Mouse (Mus musculus): ENCODE measurements around the gene Fbxo33.
"Not testable (repeated sequence)": the region's sequence is repeated elsewhere in the genome, so short reads cannot be mapped to it uniquely, and the experiment has no call there.

The Fbxo33 gene

DNA sequence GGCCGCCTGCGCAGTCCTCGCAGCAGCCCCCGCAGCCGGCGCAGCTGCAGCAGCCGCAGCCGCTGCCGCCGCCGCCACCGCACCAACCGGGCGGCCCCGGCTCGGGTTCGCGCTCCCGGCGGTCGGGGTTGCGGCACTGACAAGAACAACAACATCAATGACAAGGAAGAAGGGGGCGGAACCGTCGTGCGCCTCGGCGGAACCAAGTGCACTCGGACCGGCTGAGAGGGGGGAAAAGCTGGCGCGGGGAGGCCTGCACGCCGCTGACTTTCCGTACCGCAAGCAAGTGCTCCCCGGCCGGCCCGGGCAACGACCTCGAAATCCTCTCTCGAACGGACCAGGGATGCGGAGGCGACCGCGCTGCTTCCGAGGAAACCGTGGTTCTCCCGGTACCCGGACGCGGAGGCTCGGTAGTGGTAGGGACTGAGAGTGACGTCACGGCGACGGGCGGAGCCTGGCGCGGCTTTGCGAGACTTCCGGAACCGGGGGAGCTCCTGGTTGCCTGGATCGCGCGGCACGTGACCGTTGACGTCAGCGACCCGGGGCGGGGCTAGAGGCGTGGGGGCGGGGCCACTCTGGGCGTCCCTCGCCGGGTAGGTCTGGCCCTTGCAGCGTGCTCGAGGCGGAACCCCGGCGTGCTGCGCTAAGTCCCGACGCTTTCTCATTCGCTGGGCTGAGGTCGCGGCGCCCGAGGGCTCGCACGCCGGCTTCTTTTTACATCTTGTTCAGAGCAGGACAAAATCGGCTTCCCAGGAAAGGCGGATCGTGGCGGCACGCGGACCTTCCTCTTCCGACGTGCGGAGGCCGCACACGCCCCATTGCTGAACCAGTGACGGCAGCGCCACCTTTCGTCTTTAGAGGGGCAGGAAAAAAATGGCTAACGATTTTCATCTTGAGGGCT, at the start of gene Fbxo33:
TSS of gene Fbxo33 (minus strand) at position 401 of the 901 bp plus-strand sequence.
- peak; percentile 98 to 99 for DNase-seq

DNA sequence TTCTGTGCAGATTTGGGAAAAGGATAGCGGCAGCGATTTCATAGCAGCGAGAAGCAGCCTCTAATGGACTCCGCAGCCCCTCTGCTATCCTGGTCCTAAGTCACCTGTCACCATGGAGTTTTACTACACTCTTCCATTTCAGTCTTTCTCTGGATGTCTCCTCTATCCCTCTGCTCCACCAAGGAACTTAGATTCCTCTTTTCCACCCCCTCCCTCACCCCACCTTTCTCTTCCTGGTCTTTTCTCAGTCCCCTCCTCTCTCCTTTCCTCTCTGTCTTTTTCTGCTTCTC, 46.4 kb upstream of the Fbxo33 start:
- no peak for DNase-seq

DNA sequence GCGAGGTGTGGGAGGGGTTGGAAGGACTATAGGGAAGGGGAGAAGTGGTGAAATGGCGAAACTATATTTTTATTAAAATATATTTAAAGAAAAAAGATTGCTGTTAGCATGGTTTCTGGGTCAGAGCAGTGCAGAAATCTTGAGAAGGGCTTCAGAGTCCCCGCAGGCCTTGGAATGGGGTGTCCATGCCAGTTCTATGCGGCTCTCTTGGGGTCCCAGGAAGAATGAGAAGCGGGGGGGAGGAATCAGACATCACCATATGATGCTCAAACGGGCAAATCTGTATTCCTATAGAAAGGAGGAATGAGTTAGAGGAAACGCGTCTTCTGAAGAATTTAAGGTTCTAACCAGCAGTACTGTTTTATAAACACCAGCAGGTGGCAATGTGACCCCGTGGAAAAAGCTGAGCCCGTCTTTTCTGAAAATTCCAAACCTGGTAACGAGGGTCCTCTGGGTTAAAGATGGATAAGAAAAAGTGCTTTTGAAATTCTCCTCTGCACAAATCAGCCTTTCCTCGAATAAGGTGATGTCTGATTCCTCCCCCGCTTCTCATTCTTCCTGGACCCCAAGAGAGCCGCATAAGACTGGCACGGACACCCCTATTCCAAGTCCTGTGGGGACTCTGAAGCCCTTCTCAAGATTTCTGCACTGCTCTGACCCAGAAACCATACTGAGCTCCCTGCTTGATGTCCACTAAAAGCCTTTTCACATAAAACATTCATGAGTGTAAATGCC, 45.8 kb upstream of the Fbxo33 start:
- peak; percentile 29 to 57 for DNase-seq

DNA sequence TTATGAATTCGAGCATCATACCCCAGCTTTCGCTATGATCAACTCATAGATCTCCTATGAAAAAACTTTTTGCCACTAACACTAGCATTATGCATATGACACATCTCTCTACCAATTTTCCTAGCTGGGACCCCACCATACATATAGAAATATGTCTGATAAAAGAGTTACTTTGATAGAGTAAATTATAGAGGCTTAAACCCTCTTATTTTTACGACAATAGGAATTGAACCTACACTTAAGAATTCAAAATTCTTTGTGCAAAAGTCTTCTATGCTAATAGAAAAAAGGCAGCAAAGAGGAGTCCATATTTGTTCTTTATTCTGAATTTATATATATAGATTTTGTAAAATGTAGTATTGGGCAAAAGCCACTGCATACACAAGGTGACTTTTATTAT, 43.3 kb upstream of the Fbxo33 start:
- DNase-seq: no peak

DNA sequence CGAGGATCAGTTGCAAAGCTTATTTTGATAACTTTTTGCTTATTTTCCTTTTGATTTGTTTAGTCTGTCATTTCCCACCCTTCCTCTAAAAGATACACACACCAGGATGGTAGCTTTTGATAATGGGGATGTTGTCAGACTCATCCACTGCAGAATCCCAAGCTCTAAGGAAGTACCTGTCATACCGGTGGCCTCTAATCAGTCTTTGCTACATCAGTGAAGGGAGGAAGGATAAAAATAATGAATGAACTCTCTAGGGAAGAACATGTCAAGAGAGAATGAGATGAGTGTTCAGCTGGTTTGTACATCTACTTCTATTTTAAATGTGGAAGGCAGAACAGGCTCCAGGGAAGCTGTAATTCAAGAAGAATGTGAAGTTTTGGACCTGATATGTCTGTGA, 41.3 kb upstream of the Fbxo33 start:
- DNase-seq: no peak

DNA sequence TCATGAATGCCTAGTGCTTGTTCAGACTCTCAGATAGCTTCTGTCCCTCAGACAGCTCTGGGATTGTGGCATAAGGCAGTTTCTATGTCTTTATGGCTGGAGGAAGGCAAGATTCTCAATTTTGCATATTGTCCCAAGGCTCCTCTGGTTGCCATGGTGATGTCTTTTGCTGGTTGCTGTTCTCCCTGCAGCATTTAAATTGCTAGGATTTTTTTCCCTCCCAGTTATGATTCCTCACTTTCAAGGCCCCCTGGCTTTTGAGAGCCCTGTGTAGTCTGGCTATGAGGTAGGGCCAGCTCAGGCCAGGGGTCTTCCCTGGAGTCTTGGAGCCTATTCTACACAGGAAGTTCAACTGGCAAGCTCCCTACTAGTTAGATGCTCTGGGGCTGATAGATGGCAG, 40.8 kb upstream of the Fbxo33 start:
- no peak for DNase-seq

DNA sequence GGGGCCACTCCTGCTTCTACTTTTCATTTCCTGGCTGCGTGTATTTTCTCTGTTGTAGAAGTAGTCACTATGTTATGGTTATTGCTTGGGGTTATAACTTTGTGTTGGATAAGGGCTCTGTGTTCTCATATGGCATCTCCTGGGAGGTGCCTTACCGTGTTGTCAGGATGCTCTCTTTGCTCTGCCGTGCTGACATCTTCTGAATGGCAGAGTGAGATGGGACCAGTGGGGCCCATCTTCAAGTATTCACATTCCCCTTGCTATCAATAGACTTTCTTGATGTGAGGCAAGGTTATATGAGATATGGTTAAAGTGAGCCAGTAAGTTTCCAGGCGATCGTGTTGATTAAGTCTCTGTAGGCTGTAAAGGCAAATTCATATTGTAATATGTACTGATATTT, 39.5 kb upstream of the Fbxo33 start:
- no peak for DNase-seq

DNA sequence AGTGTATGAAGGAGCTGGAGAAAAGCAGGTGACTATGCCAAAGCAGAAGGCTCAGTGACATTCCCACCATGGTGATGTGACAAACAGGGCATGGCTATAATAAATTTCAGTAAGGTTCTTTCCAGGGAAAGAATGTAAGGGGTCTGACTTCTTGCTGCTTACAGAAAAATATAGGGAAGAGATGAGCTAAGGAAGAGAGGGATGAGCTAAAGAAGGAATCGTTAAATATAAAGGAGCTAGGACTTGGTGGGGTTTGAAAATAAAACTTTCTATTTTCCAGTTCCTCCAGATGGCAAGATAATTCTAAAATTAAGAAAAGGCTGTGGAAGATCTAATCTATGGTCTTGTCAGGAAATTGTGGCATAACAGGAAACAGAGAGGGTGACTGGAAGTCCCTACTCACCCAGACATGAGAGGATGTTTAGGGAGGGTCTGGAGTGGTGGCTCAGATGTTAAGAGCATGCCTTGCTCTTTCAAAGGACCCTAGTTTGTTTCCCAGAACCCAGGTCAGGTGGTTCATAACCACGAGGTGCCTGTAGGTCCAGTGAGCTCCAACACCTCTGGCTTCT, 30.8 kb upstream of the Fbxo33 start:
- no peak for DNase-seq

DNA sequence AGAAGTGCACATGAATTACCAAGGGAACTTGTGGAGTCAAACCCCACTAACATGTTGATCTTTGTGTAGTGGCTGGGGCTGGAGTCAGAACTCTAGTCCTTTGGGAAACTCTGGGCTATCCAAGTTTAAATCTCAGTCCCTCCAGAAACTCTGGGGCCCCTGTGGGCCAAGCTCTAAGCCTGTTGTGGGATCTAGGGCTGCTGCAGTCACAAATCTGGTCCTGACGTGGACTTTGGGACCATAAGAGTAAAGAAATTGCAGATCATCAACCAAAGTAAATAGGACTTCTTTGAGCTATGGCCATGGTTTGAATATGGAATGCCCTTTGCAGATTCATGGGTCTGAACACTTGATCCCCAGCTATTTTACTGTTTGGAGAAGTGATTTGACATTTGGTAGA, 29.4 kb upstream of the Fbxo33 start:
- no peak for DNase-seq

DNA sequence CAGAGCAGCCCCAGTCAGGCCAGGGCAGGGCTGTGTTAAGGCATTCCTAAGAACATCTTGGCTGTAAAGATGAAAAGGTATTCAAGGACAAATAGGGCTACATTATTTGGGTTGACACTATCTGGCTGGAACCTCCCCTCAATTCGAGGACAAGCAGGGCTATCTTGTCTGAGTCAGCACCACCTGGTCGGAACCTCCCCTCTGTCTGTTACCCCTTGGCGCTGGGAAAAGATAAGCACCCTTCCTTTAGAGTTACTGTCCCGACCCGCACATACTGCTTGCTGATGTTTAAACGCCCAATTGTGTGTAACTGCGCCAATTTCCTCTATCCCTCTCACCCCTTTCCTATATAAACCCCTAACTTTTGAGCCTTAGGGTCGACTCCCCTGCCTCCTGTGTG, 21.5 kb upstream of the Fbxo33 start:
- DNase-seq: not testable (repeated sequence)

DNA sequence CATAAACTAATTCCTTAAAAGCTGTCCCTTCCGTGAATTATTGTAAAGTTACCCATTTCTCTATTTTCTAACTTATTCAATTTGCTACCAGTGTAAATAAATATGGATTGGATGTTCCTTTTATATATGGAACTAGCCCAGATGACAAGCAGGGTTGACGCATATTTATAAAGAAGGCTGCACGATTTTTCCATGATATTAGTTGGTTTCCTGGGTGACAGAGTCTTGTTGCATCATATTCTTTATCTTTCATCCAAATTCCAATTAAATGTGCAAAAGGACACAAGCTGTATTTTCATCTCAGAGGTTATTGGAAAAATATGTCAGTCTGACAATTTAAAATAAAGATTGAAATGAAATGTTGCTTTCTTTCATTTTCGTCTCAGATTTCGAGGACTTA, 18.9 kb upstream of the Fbxo33 start:
- no peak for DNase-seq

DNA sequence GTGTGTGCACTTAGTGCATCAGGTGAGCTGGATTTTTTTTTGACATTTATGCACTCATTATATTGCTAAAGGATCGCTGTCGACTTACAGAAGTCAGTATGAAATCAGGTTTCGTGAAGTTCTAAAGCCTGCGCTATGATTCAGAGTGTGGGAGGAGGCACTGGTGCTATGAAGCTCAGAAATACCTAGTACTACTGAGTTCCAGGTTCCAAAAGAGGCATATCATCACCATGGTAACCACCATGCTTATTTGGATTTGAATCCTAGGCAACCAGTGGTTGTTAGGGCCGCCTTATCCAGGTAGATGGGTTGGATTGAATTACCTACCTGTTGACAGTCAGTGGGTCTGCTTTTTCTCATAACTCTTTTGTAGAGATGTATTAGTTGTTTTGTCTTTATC, 8.9 kb upstream of the Fbxo33 start:
- no peak for DNase-seq

DNA sequence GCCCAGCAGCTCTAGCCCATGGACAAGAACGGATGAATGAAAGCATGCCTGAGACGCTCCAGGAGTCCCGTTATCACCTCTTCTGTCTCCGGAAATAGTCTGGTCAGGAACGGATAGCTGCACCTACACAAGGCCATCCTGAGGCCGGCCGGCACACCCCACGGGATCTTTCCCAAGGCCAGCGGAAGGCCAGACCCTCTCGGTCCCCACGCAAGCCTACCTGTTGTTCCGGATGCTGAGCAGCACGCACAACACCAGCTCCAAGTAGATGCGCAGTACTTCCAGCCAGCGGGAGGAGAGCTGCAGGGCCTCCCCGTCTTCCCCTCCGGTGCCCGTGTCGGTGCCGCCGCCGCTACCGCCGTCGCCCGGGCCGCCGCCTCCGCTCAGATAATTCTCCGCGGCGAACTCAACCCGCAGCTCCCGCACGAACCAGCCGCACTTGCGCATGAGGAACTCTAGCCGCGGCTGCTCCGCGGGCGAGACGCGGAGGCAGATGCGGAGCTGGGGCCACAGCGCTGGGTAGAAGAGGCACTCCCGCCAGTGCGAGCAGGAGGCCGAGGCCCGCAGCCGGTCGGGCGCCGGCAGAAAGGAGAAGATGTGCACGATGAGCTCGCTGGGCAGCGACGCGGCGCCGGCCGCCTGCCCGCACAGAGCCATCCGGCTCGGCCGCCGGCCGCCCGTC, 744 bp downstream of the Fbxo33 start:
- peak in 1 of 2 experiments; percentile 67 for DNase-seq

DNA sequence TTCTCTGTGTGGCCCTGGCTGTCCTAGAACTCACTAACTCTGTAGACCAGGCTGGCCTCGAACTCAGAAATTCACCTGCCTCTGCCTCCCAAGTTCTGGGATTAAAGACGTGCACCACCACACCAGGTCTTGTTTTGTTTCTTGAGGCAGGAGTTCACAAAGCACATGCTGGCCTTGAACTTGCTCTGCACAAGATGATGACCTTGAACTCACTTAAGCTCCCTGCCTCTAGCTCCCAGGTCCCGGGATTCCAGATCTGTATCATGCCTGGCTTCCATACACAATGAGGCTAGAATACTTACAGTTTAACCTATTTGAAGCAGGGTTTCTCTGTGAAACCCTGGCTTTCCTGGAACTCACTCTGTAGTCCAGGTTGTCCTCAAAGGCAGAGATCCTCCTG, 2.2 kb downstream of the Fbxo33 start:
- no peak for DNase-seq

DNA sequence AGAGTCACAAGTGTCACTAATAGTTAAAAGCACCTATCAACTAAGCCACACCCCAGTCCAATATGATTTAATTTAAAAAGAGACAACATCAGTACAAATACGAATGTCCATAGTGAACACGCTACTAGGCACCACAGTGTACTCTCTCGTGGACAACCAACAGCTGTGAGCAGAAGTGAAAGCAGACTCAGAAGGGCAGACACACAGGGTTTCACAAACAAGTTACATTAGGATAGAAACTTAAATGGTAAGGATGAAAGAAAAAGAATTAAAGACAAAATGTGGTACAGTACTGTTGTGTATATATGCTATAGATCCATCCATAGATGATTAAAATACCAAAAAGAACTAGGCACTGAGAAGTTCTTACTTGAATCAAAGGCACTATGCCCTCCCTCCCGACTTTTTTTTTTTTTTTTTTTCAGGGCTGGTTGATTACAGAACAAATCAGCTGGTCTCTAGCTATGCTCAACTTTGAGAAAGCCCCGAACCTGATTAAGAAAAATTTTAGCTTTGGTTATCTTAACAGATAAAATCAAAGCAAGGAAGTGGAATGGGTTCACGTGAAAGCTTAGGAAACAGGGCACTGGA, 2.8 kb downstream of the Fbxo33 start:
- no peak for DNase-seq

DNA sequence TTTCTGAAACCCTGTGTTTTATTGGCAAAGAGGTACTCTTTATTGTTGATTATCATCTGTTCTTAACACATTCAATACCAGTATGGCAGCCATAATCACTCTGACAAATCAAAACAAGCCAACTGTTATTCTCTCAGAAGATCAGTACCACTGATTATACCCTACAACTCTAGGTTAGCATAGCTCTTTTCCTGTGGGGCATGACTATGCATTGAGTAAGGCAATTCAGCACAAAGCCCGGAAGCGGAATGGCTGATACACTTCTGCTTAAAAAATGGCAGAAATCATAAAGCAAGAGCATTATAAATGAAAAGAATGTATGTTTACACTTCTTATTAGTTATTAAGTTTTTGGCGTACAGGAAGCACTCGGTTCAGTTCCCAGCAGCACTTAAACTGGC, 3.3 kb downstream of the Fbxo33 start:
- DNase-seq: no peak

DNA sequence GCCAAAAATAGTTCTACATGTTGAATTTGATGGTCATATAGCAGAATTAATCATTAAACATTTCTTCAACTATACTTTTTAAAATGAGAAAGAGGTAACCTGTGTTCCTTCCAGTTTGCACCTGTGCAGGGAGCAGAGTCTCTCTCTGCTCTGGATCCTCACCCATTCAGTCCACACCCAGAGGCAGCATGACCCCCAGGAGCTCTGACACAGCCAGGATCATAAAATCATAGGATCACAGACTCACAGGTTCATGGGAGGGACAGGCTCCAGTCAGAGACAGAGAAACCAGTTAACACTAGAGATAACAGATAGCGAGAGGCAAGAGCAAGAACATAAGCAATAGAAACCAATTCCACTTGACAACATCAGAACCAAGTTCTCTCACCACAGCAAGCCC, 11.7 kb downstream of the Fbxo33 start:
- DNase-seq: no peak

DNA sequence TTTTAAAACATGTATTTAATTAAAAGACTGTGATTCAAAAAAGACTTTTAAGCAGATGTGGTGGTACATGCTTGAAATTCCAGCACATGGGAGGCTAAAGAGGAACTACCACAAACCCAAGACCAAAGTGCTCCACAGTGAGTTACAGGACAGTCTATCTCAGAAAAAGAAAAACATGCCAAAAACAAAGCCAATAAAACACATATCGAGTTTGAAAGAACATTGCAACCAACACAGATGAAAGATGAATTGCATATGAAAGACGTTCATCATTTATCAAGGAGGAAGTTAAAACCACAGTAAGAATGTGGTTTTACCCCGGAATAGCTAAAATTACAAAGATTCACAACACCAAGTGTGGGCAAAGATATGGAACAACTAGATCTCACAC, 12.5 kb downstream of the Fbxo33 start:
- DNase-seq: no peak

DNA sequence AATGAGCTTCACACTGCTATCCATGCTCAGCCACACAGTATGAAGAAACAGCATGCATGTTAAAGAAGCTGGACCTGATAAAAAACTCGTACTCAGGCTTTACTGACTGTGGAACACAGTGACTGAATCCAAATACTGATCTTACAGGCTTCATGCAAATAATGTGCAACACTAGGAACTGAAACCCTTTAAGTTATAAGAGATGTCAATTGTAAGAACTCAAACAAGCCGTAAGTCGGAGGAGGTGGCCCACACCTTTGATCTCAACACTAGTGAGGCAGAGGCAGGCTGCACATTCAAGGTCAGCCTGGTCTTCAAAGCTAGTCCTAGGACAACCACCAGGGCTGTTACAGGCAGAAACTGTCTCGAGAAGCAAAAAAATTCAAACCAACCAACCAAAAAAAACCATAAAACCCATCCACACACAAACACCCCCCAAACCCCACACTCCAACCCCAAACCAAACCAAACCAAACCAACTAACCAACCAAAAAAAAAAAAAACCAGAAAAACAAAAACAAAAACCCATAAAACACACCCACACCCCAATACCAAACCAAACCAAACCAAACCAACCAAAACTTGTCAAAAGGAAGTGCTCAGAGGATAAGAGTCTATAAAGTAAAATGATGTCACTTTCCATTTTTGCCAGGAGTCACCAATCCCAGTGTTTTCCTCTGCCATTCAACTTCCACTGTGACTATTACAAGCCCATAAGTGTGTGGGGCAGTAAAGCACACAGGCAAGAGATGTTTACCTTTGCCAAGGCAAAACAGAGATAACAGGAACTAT, 13.1 kb downstream of the Fbxo33 start:
- no peak for DNase-seq

DNA sequence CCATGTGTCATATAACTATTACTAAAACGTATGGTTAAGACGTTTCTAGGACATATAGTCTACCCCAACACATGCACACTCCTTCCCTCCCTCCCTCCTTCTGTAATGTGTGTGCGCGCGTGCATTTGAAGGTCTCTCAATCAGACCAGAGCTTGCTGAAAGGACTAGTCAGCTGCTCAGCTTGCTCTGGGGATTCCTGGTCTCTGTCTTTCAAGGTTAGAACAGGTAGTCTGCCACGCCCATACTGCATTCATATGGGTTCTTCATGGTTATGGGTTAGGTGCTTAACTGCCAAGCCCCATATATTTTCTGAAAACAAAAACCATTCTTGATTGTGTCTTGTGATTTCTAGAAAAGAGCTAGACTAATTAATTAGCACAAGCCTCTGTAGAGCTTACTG, 14.0 kb downstream of the Fbxo33 start:
- DNase-seq: no peak

DNA sequence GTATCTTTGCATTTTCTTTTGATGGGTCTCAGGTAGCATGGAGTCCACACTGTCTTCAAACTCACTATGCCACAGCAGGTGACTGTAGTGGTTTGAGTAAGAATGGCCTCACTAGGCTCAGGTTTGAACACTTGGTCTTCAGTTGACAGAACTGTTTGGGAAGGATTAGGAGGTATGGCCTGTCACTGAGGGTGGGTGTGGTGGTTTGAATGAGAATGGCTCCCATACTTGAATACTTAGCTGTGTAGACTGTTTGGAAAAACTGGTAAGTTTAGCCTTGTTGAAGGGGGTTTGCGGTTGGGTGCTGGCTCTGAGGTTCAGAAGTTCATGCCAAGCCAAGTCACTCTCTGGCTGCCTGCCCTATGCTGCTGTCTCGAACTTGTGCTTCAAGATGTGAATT, 20.2 kb downstream of the Fbxo33 start:
- DNase-seq: no peak

DNA sequence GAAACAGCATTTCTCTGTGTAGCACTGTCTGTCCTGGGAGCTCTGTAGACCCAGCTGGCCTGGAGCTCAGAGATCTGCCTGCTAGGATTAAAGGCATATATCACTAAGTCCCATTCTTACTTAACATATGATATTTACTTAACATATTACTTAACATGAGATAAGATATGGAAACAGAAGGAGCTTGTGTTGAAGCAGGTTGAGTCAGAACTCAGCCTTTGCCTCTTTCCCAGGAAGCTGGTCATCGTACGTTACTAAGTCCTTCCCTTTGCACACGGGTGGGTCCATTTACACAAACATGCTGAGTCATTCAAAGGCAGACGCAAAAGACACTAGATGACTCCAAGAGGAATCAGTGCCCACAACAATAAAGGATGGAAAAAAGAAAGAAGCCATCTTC, 20.8 kb downstream of the Fbxo33 start:
- DNase-seq: no peak

All from cerebellum, postnatal 25 days (tissue).